Mouse (Mus musculus) embryonic facial prominence, embryonic 11.5 days (tissue): ENCODE results near the gene Ppcdc. TPM values are rescaled to one million over a fixed set of nuclear protein-coding genes. Genes with fewer than 3 reads are reported as not detected.

Experiments used
- ATAC-seq: fragments of 200-750 bp; cut with Nextera tagmentation; replicated peaks from 2 replicates; pipeline ENCODE4 v1.8.0; 2017; ENCODE audit warnings: low read depth; ENCODE audit not compliant: insufficient number of reproducible peaks, low FRiP score, low TSS enrichment
- DNase-seq: peaks from one replicate; pipeline ENCODE4 v3.0.0-alpha.2; 2015; ENCODE audit warnings: low spot score
- H3K27ac ChIP-seq: fragments of 300-500 bp; sonication (generic); replicated peaks from 2 replicates; pipeline ENCODE4 v1.5.1; 2014; ENCODE audit warnings: mild to moderate bottlenecking, low read depth, low read length, control low read depth
- H3K27me3 ChIP-seq: fragments of 300-500 bp; sonication (generic); 2 replicates; pipeline ENCODE4 v1.6.1; 2014; ENCODE audit warnings: mild to moderate bottlenecking, low read length, moderate library complexity, mixed read lengths; ENCODE audit not compliant: control insufficient read depth, insufficient read depth
- H3K36me3 ChIP-seq: fragments of 300-500 bp; sonication (generic); replicated peaks from 2 replicates; pipeline ENCODE4 v1.6.1; 2014; ENCODE audit warnings: low read depth, mild to moderate bottlenecking, low read length, moderate library complexity, mixed read lengths; ENCODE audit not compliant: control insufficient read depth, insufficient read depth
- H3K4me1 ChIP-seq: fragments of 300-500 bp; sonication (generic); 2 replicates; pipeline ENCODE4 v1.6.1; 2014; ENCODE audit warnings: low read length, mixed read lengths; ENCODE audit not compliant: control insufficient read depth, insufficient read depth
- H3K4me2 ChIP-seq: fragments of 300-500 bp; sonication (generic); 2 replicates; pipeline ENCODE4 v1.6.1; 2014; ENCODE audit warnings: low read depth, mild to moderate bottlenecking, control low read depth, low read length, moderate library complexity
- H3K4me3 ChIP-seq: fragments of 300-500 bp; sonication (generic); 2 replicates; pipeline ENCODE4 v1.5.1; 2014; ENCODE audit warnings: low read depth, low read length, control low read depth
- H3K9ac ChIP-seq: fragments of 300-500 bp; sonication (generic); replicated peaks from 2 replicates; pipeline ENCODE4 v1.6.1; 2014; ENCODE audit warnings: mild to moderate bottlenecking, control low read depth, low read length
- H3K9me3 ChIP-seq: fragments of 300-500 bp; sonication (generic); replicated peaks from 2 replicates; pipeline ENCODE4 v1.6.1; 2016; ENCODE audit warnings: mild to moderate bottlenecking, low read length, inconsistent platforms, mixed read lengths; ENCODE audit not compliant: control insufficient read depth
- WGBS: fragments of 180-500 bp; shearing (Covaris S2); extraction: QIAGEN DNeasy Blood & Tissue Kit; methylation state at CpG from one replicate; pipeline ENCODE4 v1.1.7; 2014; 5-methylcytosine and 5-hydroxymethylcytosine counted together
- polyA plus RNA-seq: library from polyadenylated mRNA; unstranded; fragments of >200 nt; fragmentation: Nextera tagmentation; extraction: Ambion mirVana; gene quantifications from 2 replicates; pipeline ENCODE4 v1.2.1, GENCODE M21; 2014

Gene Ppcdc
- polyA plus RNA-seq, 1 experiment from 2014 or later: 17.9 TPM

GRCm38 (mm10) chr9:57462866-57463265 lies 22.9 kb upstream of the Ppcdc start:
- DNase-seq (no peak), ATAC-seq (no peak)
- WGBS: 85% methylated on average over 6 of the region's 6 CpGs
- Histone ChIP-seq H3K4me2 (no peak overlapping the region), H3K9ac (no peak overlapping the region), H3K4me1 (peaks cover 3% of the 10 kb centered on the region; the same call in 1 of the 2 replicates), H3K27ac (no peak overlapping the region), H3K27me3 (no peaks in the 10 kb centered on the region), H3K36me3 (no peaks in the 10 kb centered on the region), H3K4me3 (no peak overlapping the region), H3K9me3 (no peaks in the 10 kb centered on the region)

DNA sequence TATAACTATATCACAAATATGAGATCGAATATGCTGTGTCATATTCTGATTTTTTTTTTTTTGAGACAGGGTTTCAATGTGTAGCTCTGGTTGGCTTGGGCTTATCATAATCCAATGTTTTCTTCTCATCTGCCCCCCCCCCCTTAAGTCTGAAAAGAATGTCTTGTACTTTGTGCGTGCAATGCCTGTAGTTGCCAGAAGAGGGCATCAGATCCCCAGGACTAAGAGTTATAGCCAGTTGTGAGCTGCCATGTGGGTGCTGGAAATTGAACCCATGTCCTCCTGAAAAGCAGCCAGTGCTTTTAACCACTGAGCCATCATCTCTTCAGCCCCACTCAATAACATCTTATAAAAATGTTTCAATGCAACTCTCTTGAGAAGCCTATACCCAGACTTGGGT lies 19.8 kb upstream of the Ppcdc start:
- no peak for ATAC-seq
- no peak overlapping the region for H3K27ac ChIP-seq

GRCm38 (mm10) chr9:57453516-57453915 lies 13.6 kb upstream of the Ppcdc start:
- H3K36me3 ChIP-seq: no peaks in the 10 kb centered on the region
- H3K27ac ChIP-seq: no peak overlapping the region
- H3K4me2 ChIP-seq: no peak overlapping the region
- no peaks in the 10 kb centered on the region for H3K4me1 ChIP-seq
- no peaks in the 10 kb centered on the region for H3K9me3 ChIP-seq
- H3K4me3 ChIP-seq: no peak overlapping the region
- 86% methylated on average over 4 of the region's 4 CpGs for WGBS
- no peak overlapping the region for H3K9ac ChIP-seq
- ATAC-seq (no peak), DNase-seq (no peak)
- no peaks in the 10 kb centered on the region for H3K27me3 ChIP-seq

More for the DNA sequence above, 19.8 kb upstream of the Ppcdc start:
- H3K36me3 ChIP-seq: no peaks in the 10 kb centered on the region
- WGBS: 92% methylated on average over 2 of the region's 2 CpGs
- H3K4me1 ChIP-seq: no peaks in the 10 kb centered on the region
- DNase-seq: no peak
- no peaks in the 10 kb centered on the region for H3K27me3 ChIP-seq
- H3K9ac ChIP-seq: no peak overlapping the region
- no peak overlapping the region for H3K4me2 ChIP-seq
- H3K4me3 ChIP-seq: no peak overlapping the region
- H3K9me3 ChIP-seq: no peaks in the 10 kb centered on the region

- Histone ChIP-seq H3K4me3 (no peak overlapping the region), H3K9me3 (no peaks in the 10 kb centered on the region), H3K9ac (no peak overlapping the region), H3K27me3 (no peaks in the 10 kb centered on the region), H3K27ac (no peak overlapping the region), H3K4me2 (no peak overlapping the region), H3K4me1 (no peaks in the 10 kb centered on the region), H3K36me3 (no peaks in the 10 kb centered on the region)
- DNase-seq (no peak), ATAC-seq (no peak)
- WGBS: 81% methylated on average over 8 of the region's 8 CpGs
Measured at GRCm38 (mm10) chr9:57452624-57453462, 12.9 kb upstream of the Ppcdc start.

DNA sequence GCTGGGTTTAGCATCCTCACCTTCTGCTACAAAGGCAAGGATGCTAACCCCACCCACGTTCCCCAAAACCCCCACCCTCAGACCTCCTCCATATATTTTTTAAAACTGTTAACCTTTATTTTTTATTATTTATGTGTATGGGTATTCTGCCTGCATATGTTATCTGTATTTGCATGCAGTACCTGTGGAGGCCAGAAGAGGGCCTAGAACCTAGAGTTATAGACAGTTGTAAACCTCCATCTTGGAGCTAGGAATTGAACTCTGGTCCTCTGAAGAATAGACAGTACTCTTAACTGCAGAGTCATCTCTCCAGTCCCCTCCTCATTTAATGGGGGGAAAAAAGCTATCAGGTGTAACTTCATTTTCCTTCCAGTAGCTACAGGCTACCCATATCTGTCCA lies 9.8 kb upstream of the Ppcdc start:
- H3K27me3 ChIP-seq: no peaks in the 10 kb centered on the region
- no peak for DNase-seq

DNA sequence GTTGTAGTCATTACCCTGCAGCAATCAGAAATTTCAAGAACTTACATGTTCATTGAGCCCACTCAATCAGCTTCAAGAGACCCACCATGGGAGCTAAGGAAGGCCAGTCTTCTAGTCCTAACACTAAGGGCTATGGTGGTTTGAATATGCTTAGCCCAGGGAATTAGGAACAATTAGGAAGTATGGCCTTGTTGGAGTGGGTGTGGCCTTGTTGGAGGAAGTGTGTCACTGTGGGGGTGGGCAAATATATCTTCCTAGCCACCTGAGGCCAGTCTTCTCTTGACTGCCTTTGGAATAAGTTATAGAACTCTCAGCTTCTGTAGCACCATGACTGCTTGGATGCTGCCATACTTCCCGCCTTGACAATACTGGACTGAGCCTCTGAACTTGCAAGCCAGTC lies 696 bp upstream of the Ppcdc start:
- Histone ChIP-seq H3K4me3 (no peak overlapping the region), H3K4me2 (no peak overlapping the region), H3K27me3 (no peaks in the 10 kb centered on the region), H3K9me3 (no peaks in the 10 kb centered on the region), H3K4me1 (no peaks in the 10 kb centered on the region), H3K36me3 (no peaks in the 10 kb centered on the region), H3K9ac (no peak overlapping the region), H3K27ac (no peak overlapping the region)
- no peak for DNase-seq
- ATAC-seq: no peak
- WGBS: 90% methylated on average over 1 of the region's 1 CpGs

More for the DNA sequence above, 9.8 kb upstream of the Ppcdc start:
- Histone ChIP-seq H3K4me3 (no peak overlapping the region), H3K4me2 (no peak overlapping the region), H3K9ac (no peak overlapping the region), H3K4me1 (no peaks in the 10 kb centered on the region), H3K27ac (no peak overlapping the region), H3K9me3 (no peaks in the 10 kb centered on the region), H3K36me3 (no peaks in the 10 kb centered on the region)
- WGBS: 76% methylated on average over 1 of the region's 1 CpGs
- ATAC-seq: no peak

GRCm38 (mm10) chr9:57439083-57439482 lies 841 bp downstream of the Ppcdc start:
- Histone ChIP-seq H3K27ac (no peak overlapping the region), H3K4me3 (peak overlapping the region; percentile 43)
- ATAC-seq: no peak

DNA sequence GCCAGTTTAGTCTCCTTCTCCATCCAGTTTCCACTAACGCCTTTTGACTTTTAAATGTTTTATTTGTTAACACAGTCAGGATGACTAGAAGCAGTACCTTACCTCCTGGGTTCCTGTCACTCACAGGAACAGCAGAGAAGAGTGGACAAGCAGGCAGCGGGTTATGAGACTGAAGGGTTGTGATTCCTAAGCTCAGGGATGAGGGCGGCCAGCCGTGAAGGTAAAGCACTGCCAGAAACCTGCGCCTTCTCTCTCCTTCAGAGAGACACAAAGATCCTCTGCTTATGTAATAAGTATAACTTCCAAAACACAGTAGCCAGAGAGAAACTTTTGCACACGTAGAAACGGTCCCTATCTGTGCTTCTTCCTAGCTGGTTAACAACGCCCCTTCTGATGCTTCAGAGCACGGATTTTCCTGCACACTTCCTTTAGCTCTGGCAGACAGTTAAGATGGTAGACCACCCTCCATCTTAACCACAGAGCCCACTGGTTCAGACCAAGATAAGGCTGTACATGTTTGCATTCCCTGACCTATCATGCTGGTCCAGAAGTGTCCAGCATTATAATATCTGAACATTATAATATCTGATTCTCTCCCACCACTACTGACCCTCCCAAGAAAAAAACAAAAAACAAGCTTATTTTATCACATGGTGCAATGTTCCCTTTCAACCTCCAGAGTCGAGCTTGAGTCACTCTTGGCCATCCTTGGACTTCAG lies 1.9 kb downstream of the Ppcdc start:
- H3K4me3 ChIP-seq: no peak overlapping the region
- H3K9ac ChIP-seq: no peak overlapping the region; the same call in 1 of the 2 replicates

More at GRCm38 (mm10) chr9:57439083-57439482, 841 bp downstream of the Ppcdc start:
- Histone ChIP-seq H3K27me3 (no peaks in the 10 kb centered on the region), H3K9me3 (no peaks in the 10 kb centered on the region), H3K36me3 (no peaks in the 10 kb centered on the region), H3K9ac (peak overlapping the region; percentile 78), H3K4me1 (no peaks in the 10 kb centered on the region), H3K4me2 (peak overlapping the region; percentile 61)
- 60% methylated on average over 7 of the region's 7 CpGs for WGBS
- DNase-seq: no peak

More for the DNA sequence above, 1.9 kb downstream of the Ppcdc start:
- WGBS: 80% methylated on average over 10 of the region's 10 CpGs
- Histone ChIP-seq H3K27me3 (no peaks in the 10 kb centered on the region), H3K9me3 (no peaks in the 10 kb centered on the region), H3K27ac (no peak overlapping the region), H3K36me3 (no peaks in the 10 kb centered on the region), H3K4me2 (no peak overlapping the region), H3K4me1 (no peaks in the 10 kb centered on the region; the same call in 1 of the 2 replicates)
- DNase-seq (no peak), ATAC-seq (no peak)
